Mouse (Mus musculus) cortical plate, adult 2 months (tissue): ENCODE measurements at regions not wholly inside any gene's neighbourhood (a gene's known extent, or its start where the extent isn't known, plus 50 kb on each side); places are given as distances from the start of the nearest gene placed in this dataset.

ENCODE experiments used
- CTCF ChIP-seq: fragments of 200-500 bp; IDR thresholded peaks from 2 replicates; pipeline ENCODE4 v1.5.1; 2011; ENCODE audit warnings: mild to moderate bottlenecking, control low read depth, low read length; ENCODE audit not compliant: insufficient read depth; ENCODE audit errors: extremely low read depth
- POLR2A ChIP-seq: fragments of 200-500 bp; IDR thresholded peaks from 2 replicates; pipeline ENCODE4 v1.6.1; 2011; ENCODE audit warnings: mild to moderate bottlenecking, low read length, control low read depth; ENCODE audit not compliant: insufficient read depth; ENCODE audit errors: extremely low read depth

GRCm38 (mm10) chr4:72946369-72946981, 94.0 kb upstream of the Aldoart1 start:
- TF ChIP-seq CTCF (no peak), POLR2A (no peak)
